Mouse (Mus musculus) thymus, adult 2 months (tissue): ENCODE results near the gene Rpl26.

Experiments used
- CTCF ChIP-seq: fragments of 200-500 bp; IDR thresholded peaks from 2 replicates; pipeline ENCODE4 v1.5.1; 2012; ENCODE audit warnings: mild to moderate bottlenecking, control low read depth, low read length, moderate library complexity, borderline replicate concordance; ENCODE audit not compliant: control insufficient read depth, poor library complexity, insufficient read depth; ENCODE audit errors: extremely low read depth
- POLR2A ChIP-seq: fragments of 200-500 bp; IDR thresholded peaks from 2 replicates; pipeline ENCODE4 v1.6.1; 2012; ENCODE audit warnings: mild to moderate bottlenecking, low read length, control low read depth, moderate library complexity; ENCODE audit not compliant: control insufficient read depth, poor library complexity, insufficient read depth; ENCODE audit errors: extremely low read depth

DNA sequence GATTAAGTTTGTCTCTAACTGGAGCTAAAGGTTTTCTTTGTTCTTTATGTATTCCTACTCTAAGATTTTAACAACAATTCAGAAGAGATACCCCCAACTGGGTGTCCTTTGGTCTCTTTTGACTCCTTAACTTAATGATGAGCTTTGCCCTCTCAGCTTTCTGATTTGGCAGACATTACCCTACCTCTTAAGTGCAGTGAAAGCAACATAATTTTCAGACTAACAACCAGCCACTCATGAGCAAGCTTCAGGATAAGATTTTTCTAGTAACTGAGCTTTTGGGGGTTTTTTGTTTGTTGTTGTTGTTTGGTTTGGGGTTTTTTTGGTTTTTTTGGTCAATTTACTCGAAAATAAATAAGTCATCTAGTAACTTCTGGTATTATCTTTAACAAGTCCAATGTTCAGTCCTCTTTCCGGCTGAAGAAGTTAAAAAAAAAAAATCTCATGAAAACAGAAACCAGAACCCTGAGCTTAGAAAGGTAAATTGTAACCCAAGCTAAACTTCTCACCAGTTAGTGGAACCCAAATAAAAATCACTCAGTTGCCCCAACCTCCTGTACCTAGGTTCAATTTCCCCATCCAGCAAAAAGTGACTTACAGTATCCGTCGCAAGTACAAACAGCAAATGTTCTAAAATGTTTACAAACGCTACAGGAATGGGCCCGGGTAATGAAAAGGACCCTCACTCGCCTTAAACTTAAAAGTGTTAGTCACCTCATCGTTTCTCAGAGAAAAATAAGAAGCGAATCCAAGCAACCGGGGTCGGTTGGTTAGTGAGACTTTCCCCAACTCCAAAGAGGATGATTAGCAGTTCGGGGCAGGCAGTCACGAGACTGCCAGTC is 49.5 kb upstream of the Rpl26 start:
- TF ChIP-seq CTCF (no peak), POLR2A (no peak)
